Mouse (Mus musculus): ENCODE measurements at regions not wholly inside any gene's neighbourhood (a gene's known extent, or its start where the extent isn't known, plus 50 kb on each side); places are given as distances from the start of the nearest gene placed in this dataset.
A peak's percentile ranks its signal among the peaks of the same experiment; 100 is the strongest.

DNA sequence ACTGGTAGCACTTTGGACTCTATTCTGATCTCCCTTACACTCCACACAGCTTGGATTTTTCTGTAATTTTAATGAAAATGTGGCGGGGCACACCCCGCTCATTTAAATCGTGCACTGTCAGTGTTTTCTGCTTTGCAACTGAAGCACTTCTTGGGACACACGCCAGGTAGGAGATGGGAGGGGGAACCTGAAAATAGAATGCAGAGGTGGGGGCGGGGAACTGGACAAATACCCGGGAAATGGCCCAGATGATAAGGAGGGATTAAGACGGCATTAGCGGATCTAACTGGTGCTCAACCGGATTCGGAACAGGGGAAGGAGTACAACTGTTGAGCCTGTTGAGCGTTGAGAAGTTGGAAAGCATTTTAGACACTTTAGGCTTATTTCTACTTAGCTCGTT lies 125.5 kb upstream of the Adgrl2 start:
- DNase-seq (ENCODE audit: low read depth, low spot score): no peak

DNA sequence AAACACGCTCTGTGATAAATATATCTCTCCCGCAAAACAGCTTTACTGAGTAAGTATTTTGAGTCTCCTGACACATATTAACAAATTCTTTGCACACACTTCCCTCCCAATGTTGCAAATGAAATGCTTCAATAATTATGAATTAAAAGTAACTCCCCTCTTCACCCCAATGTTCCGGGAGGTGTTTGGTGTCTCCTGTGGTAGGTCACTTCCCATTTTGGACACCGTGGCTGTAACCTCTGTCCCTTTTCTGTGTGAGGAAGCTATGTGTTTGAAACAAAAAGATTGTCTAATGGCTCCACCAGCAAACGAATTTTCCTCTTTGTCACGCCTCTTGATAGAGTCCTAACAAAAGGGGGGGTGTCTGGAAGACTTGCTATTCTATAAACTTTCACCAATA lies 122.5 kb upstream of the Adgrl2 start:
- no peak for DNase-seq (ENCODE audit: low read depth, low spot score)

DNA sequence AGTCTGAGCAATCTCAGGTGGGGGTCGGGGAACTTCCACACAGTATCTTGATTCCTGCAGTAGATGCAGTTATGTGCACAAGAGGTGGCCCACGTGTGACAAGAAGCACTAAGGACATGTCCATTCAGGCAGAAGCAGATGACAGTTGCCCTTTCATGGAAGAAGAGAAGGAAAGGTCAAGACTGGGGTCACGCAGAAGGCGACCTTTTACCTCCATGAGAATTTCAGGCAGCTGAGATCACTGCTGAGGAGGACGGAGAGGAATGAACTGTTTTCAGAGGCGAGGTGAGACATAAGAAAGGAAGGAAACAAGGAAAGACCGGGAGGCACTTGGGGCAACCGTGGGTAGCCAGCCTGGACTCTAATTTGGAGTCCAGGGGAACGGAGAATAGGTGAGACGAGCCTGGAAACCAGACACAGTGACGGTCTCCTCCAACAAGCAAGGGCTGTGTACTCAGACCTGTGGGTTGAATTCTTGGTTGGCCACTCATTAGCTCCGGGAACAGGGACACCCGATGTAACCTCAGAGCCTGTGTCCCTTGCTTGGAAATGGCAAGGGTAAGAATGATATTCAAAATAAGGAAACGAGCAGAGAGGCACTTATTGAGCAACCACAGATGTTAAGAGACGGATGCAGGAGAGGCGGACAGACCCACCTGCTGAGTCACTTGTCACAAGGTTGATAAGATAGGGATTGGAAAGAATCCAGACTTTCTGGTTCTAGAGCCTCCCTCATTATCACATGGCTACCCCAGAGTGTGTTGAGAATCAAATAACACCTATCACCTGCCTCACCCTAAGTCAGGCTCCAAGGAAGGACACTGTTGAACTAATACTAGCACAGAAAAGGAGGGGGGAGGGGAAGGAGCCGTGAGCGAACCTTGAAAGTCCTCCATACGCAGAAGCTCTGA lies 121.4 kb upstream of the Adgrl2 start:
- DNase-seq (ENCODE audit: low read depth, low spot score): no peak

DNA sequence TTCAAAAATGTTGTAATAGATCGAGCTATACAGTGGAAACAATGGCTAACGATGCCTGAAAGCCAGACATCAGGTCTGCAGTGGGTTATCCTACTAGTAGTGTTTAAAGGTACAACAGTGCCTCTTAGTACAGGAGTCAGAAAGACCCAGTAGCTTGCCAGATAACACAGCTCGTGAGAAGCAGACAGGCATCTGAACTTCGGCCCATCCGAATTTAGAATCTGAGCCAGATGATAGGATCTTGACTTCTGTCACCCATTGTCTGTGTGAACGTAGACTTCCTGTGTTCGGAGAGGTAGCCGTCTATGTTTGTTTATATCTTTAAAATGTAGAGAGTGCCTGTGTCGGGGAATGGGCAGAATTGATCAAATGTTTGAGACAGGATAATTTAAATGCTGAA lies 120.5 kb upstream of the Adgrl2 start:
- no peak for DNase-seq (ENCODE audit: low read depth, low spot score)

DNA sequence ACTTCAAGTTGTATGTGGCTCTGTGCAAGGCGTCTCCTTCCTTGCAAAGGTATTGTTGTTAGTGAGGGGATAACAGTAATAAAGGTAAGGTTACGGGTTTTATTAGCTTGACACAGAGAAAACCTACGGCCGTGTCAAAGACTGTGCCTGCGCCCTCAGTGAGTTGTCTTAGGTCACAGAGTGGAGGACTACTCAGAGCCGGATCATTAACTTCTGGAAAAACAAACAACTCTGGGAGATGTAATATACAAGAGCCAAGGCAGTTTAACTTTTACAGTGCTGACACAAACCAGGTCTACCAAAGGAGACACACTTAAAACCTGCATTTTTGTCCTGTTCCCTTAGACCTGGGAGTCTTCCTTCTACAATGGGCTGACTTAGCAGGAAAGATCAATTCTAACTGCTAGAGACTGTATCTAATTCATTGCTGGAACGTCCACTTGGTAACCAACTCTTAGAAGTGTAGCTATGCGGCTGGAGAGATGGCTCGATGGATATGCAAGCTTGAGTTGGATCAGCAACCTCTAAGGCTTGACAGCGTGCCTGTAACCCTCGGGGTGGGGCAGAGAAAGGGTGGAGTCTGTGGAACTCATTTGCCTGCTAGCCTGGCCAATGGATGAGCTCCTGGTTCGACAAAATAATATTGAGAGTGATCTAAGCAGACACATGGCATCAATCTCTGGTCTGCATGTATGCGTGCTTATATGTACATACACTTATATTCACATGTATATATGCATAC lies 115.5 kb upstream of the Adgrl2 start:
- DNase-seq (ENCODE audit: low read depth, low spot score): no peak

DNA sequence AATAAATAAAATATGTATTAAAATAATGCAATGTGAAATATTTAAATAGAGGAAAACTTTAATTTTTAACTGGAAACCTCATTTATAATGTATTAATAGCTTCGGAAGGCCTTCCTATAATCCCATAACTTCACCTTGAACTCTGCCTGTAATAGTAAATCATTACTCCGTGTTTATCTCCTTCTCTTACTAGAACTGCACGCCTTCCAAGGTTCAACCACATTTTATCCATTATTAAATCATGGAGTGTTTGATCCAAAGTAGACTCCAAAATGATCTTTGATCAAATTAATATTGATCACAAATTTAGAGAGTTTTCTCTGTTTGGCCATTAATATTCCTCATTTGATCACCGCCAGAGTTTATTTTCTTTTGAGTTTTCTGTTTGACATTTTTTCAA lies 114.8 kb upstream of the Adgrl2 start:
- no peak for DNase-seq (ENCODE audit: low read depth, low spot score)

DNA sequence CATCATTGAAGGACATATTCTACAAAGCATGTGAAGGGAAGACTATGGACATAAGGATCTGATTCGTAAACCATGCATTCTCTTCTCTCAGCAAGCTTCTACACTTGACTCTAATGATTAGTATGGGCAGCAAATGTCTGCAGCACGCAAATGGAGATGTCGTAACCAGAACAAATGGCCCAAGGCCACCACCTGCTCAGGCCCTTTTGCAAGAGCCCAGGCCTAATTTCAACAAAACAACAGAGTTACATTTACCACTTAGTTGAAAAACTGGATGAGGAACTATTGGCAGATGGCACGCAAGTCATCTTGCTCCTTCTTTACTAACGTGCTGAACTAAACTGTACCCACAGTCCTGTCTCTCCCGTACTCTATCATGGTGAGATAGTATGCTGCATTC lies 113.7 kb upstream of the Adgrl2 start:
- DNase-seq (ENCODE audit: low read depth, low spot score): no peak

DNA sequence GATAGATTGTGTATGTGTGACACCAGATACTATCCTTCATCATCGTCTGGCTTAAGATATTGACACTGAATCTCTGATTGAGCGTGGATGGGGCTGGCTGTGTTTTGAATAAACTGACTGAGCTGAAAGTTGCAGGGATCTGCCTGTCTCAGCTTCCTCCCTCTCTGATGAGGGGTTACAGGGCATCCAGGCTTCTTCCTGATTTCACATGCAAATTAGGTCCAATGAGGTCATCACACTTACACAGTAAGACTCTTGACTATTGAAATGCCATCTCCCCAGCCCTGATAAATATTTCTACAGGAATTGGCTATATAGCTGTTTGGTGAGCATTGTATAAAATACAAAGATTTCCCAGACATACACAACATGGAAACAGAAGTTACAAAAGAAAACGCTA lies 113.1 kb upstream of the Adgrl2 start:
- DNase-seq (ENCODE audit: low read depth, low spot score): no peak

DNA sequence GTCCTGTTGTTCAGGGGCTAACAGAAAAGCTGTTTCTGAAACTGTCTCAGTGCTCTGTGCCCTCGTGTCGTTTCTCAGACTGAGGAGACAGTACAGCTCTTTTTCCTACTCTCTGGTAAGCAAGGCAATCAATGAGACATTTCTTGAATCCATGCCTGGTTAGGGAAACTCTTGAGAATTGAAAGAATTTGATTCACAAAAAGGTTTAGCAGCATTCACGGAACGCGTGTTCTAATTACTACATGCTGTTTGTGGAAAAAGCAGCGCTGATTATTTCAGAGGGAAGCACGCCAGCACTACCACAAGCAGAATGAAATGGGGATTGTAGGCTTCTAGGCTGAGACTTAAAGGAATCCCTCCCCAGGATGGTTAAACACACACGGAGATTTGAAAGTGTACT lies 112.5 kb upstream of the Adgrl2 start:
- no peak for DNase-seq (ENCODE audit: low read depth, low spot score)

DNA sequence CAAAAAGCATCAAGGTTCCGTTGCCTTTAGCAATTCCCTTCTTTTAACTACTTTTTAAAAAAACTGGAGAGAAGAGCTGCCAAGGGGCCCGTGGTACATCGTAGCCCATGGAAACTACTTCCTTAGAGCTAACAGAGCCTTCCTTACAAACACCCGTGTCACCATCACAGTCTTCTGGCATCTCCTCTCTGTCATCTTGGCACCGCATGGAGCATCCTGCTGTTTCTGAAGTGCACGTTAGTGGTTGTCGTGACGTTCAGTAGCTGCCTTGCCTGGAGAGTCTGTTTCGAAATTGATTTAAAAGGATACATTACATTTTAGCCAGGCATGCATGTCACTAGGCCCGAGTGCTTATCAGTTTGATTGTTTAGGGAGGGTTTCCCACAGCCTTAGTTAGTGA lies 111.4 kb upstream of the Adgrl2 start:
- no peak for DNase-seq (ENCODE audit: low read depth, low spot score)

DNA sequence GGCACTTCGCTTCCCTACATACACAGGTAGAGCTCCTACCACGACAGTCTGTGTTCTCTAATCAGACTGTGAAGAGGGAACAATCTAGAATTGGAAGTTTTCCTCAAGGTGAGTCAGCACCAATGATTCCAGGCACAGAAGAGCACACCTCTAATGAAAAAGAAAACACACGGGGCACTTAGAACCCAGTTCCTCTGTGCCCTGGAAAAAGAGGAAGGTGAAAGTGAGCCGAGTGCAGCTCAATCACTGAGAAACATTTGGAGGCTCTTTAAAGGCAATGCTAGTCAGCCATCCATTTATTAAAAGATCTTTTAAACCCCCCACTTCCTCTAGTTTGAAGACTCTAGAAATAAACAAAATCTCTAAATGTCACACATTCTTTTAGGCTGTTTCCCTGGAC lies 108.4 kb upstream of the Adgrl2 start:
- DNase-seq (ENCODE audit: low read depth, low spot score): no peak

DNA sequence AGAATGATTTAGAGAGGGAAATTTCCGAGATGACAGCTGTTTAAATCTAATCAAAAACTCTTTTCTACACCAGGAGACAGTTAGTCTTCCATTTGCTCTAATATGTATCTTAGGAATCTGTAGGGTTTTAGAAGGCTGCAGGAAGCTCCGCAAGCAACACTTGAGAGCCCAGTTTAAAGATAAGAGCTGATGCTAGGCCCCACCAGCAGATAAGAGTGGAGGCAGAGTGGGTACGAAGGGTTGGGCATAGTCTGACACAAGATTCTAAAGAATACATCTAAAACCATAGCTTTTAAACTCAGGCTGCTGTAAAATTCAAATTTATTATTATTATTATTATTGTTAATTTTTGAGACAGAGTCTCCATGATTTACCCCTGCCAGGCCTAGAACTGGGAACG lies 106.7 kb upstream of the Adgrl2 start:
- no peak for DNase-seq (ENCODE audit: low read depth, low spot score)

DNA sequence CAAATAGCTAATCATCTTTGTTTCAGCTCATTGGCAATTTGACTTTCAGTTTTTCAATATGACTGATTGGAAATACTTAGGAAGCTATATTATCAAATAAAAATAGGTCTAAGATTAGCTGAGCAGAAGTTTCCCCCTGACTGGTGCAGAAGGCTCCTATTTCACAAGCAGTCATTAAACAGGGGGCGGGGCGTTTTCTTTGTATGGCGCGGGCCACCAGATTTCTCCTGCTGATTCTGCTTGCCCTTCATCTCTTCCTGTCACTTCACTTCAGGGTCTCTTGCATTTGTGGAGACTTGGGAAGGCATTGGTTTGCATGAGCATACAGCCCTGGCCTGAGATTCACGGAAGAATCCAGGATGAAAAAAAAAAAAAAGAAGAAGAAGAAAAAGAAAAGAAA lies 102.3 kb upstream of the Adgrl2 start:
- DNase-seq (ENCODE audit: low read depth, low spot score): no peak

DNA sequence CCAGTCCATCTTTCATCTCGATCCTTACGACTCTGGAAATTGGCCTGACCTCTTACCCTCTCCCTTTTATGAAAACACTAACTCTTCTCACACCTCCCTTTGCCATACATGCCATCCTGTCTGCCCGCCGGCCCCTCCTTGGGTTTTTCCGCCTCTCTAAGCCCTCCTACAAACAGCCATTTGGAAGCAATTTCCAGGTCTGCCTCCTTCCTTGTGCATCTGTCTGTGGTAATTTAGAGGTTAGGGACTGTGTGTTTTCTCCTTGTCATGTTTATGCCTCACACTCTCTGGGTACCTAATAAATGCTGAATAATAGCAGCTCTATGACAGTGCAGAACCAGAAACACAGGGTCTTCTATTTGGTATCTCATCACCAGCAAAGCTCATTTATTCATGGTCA lies 99.7 kb upstream of the Adgrl2 start:
- DNase-seq (ENCODE audit: low read depth, low spot score): no peak

DNA sequence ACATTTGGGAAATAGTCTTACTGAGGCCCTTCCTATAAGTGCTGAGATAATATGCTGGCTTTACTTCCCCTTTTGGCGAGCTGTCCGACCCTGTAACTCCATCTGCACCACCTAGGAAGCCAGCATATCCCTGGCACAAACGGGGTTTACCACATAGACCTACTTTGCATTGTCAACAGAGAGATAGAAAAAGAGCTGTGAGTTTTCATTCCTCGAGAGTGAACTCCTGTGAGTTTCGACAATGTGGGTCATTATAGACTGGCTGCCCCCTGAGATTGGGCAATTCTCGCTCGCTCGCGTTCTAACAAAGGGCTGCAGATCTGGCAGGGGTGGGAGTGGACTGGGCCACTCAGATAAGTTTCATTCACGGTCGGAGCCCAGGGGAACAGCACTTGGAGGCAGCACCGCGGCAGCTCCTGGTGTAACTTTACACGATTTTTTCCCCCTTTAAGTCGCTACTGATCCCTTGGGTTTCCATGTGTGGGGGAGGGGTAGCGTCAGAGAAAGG lies 98.3 kb upstream of the Adgrl2 start:
- peak; percentile 4 for DNase-seq (ENCODE audit: low read depth, low spot score)

DNA sequence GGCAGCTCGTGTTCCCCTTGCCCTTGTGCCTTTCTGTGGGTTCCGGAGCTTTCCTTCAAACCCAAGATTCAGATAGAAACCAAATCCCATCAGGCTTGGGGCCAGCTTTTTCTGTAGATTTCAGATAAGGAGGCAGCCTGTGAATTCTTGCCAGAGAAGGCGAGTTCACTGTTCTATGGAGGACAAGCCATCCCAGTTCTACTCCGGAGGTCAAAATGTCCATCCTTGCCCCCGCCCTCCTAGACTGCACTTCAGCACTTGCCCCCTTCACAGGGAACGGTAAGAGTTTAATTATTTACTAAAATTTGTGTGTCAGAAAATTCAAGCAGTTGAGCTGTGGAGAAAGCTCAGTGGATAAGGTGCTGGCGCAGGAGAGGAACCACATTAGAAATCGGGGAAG lies 97.1 kb upstream of the Adgrl2 start:
- no peak for DNase-seq (ENCODE audit: low read depth, low spot score)

DNA sequence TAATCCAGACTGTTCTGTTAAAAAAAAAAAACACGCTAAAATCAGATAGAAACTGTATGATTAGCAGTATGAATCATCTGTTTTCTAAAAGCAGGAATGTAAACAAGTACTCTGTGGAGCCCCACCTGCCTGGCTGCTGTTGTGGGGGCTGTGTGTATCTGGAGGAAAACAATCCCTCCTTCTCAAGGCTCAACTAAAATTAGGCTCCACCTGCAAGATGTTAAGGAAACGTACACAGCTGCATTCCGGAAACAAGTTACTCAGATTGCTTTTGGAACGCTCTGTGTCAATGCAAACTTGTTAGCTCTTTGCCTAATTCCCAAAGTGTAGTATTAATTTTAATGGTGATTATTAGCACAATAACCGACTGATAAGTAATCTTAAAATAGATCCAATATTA lies 96.3 kb upstream of the Adgrl2 start:
- DNase-seq (ENCODE audit: low read depth, low spot score): no peak

DNA sequence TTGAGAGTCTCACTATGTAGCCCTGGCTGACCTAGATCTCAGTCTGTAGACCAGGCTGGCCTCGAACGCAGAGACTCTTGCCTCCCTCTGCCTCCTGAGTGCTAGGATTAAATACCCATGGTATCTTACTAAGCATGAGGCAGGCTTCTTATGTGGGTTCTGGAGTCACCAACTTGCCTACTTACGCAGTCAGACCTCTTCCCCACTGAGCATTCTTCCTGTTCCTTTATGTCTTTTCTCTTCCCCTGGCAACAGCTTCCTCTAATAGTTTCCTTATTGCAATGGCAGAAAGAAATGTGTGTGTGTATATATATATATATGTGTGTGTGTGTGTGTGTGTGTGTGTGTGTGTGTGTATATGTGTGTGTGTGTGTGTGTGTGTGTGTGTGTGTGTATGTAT lies 95.7 kb upstream of the Adgrl2 start:
- no peak for DNase-seq (ENCODE audit: low read depth, low spot score)

DNA sequence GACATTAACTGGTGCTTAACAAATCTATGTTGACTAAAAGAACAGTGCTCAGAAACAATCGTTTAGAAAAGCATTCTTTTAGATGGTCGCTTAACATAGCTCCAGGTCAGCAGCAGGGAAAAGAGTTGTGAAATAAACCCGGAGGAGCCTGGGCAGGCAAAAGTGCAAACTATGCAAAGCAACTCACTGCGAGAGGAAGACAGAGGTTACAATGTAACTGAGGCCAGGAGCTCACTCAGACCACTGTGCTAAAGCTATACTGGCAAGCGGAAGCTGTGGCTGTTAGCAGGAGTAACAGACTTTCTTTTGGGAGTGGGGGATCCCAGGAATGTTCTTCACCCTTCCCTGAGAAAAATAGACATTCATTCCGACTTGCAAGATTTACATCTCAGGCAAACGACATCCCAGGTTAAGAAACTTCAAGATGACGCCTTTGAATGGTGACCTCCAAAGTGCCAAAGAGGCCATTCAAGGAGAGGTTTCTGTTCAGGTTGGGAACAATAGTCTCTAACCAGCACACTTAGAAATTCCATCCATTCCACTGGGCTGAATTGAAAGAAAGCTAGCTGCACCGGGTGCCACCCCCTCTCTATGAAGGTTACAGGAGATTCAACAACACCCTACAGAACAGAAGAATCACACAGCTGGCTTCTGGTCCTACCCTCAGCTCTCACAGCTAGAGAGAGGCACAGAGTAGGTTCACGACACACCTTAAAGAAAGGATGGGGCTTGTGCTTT lies 94.7 kb upstream of the Adgrl2 start:
- DNase-seq (ENCODE audit: low read depth, low spot score): no peak

DNA sequence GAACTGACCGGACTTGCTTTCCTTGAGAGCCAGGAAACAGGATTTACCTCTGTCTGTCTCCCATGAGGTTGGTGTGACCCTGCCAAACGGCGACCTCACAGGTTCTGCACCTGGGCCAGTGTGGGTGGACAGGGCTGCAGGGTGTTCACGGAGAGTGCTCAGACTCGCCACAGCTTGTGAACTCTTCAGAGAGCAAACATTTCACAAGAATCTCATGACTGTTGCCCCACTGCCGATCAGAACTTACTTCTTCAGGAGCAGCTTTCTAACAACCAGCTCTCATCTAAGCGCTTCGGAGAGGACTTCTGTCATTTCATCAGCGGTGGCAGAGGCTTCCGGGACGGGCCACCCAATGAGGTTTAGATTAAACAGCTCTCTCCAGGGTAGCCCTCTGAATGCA lies 93.0 kb upstream of the Adgrl2 start:
- DNase-seq (ENCODE audit: low read depth, low spot score): no peak

DNA sequence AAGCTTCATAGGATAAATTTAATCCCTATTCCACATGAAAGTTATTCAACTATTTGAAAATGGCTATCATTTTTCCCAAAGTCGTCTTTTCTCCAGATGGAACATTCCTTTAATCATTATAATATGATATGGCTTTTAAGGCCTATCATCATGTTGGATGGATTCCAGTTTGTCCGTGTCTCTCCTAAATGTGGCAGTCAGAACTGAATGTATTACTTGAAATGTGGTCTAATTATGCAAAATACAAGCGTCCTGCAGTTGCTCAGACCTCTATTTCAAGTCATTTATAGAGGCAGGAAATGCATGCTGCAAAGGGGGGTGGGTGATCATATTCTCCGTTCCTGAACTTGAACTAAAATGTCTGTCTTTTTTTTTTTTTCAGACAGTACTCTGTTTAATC lies 88.5 kb upstream of the Adgrl2 start:
- DNase-seq (ENCODE audit: low read depth, low spot score): no peak

DNA sequence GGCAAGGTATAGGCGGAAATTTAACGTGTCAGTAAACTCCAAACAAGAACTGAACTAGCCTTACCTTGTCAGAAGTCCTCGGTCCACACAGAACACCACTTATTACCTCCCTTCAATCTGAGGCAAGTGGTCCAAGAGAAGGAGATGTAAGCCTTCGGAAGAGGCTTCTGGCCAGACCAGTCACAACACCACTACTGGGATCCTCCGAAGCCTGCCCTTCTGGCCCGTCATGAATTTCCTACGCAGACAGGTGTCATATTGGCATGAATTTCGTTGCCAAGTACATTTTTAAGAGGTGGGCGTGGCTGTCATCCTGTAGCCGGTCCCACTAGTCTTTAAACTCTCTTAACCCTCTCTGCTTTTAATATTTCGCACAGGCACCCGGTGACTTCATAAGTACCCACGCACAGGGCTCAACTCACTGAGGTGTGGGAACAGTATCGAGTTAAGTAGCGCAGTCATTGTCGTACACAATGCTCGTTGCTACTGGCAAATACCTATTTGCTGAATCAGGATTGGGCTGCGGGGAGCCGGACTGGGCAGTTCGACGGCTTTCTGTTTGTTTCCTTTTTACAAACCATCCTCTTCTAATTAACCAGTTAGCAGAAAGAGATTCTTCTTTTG lies 86.7 kb upstream of the Adgrl2 start:
- DNase-seq (ENCODE audit: low read depth, low spot score): no peak

Measured in retina, postnatal 7 days (tissue).